Mouse (Mus musculus) adrenal gland, postnatal 36 days (tissue): Measurements from ENCODE around the gene Rassf4. TPM values are rescaled to one million over a fixed set of nuclear protein-coding genes. Genes with fewer than 3 reads are reported as not detected.

ENCODE experiments used
- DNase-seq, 2 experiments: peaks; one replicate each; pipeline ENCODE4 v3.0.0; 2021; ENCODE audit warnings: mixed read lengths in 1 of 2
- total RNA-seq, 2 experiments: library from RNA; stranded (reverse); gene quantifications; 2 replicates each; pipeline ENCODE4 v1.2.3; 2021

The Rassf4 gene
- total RNA-seq, 2 experiments from 2014 or later = 2.8 to 4.7 TPM

DNA sequence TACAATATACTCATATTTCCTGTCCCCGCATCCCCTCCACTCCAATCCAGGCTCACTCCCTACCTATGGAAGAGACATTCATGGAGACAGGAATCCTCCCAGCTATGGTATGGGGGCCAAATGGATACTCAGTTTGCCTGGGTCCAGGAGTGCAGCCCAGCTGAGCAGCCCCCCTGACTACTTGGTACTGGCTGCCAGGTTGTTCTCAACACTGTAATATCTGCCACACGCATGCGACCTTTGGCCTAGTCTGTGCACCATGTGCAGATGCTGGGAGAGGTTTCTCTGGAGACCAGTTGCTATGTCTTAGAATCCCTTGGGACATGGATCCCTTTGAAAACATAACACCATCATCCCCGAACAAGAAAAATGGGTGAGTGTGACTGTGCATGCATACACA lies 2.0 kb downstream of the Rassf4 start:
- no peak for DNase-seq

DNA sequence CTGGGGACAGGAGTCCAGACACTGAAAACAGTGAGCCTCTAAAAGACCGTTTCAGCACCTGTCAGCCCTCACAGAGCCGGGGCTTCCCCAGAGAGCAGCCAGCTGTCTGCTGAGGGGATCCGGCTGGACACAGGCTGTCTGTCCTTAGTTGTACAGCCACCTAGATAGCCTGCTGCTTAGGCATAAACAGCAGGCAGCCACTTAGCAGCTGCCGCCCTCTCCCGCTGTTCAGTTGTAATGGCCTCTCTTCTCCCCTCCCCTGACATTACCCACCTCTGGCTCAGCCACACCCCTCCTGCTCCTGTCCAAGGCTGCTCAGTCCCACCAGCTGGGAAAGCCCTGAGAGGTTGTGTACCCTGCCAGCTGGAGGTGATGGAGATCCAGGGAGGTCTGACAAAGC lies 2.7 kb downstream of the Rassf4 start:
- no peak for DNase-seq

DNA sequence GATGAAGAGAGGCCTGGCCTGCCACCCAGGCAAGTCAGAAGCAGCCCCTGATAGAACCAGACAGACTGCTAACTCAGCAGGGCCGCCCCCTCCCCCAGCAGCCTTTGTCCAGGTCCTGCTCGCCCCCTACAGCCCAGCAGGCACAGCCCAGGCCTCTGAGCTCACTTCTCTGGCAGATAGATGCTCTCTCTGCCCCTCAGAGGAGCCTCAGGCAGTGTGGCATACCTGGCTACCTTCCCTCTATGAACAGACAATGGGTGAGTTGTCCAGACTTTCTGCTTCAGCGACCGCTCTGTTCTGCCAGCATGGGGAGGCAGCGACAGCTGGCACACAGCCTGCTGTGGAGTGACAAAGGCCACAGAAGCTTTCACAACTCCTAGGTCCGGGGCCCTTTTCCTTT lies 3.6 kb downstream of the Rassf4 start:
- peak; percentile 41 to 47 for DNase-seq

DNA sequence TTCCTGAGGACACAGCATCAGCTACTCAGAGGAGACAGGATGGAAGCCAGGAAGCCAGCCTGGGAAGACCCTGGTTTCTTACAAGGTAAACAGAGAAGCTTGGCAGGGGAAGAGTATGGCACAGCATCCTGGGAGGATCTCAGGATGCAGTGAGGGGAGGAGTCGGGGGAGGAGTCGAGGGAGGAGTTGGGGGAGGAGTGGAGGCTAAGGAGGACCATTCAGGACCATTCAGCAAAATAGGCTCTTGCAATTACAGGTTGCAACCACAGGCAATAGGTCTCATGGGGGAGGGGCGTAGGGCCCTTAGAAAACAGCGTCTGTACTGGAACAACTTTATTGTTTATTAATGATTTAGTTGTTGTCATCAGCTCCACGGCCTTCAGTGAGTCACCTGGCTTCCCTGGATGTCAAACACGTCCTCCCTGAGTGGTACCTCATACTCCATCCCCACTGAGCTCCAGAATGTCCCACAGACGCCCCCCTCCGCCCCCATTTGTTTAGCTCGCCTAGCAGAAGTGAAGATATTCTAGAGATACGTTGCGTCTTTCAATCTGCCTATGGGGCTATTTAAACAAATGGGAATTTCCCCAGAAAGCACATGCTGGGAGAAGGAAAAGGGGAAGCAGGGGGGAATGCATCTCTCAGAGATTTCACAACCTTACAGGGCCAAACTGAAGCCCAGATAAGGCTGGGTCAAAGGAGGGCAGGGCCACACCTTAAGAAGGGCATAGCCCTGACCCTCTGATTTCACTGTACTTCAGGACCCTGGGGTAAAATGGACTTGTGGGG lies 4.9 kb downstream of the Rassf4 start:
- peak in 1 of 2 experiments; percentile 26 for DNase-seq

DNA sequence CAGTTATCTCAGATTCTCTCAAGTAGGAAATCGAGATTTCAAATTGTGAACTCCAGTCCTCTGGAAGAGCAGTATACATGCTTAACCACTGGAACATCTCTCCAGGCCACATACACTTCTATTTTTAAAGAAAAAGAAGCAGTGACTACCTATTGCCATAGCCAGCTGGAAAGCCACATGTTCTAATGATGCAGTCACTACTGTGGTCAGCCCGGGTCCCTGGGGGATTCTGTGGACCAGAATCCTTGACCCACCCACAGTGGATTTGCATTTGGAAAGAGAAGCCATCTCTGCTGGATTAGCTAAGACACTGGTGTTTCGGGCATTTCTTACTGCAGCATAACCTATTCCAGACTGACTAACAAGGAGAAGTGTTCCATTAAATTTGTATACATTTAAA lies 6.4 kb downstream of the Rassf4 start:
- no peak for DNase-seq

DNA sequence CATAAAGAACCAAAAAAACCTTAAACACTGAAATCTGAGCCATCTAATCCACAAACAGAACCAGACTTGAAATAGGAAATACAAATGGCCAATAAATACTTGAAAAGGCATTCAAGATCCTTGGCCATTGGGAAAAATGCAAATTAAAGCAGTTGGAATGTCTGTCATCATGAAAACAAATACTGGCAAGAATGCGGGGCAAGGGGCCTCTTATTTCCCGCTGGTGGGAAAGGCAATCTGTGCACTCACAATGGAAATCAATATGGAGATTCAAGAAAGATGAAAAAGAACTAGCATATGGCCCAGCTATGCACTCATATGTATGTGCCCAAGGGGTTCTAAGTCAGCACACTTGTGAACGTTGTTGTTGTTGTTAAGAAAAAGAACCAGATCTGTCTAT lies 6.9 kb downstream of the Rassf4 start:
- no peak for DNase-seq

DNA sequence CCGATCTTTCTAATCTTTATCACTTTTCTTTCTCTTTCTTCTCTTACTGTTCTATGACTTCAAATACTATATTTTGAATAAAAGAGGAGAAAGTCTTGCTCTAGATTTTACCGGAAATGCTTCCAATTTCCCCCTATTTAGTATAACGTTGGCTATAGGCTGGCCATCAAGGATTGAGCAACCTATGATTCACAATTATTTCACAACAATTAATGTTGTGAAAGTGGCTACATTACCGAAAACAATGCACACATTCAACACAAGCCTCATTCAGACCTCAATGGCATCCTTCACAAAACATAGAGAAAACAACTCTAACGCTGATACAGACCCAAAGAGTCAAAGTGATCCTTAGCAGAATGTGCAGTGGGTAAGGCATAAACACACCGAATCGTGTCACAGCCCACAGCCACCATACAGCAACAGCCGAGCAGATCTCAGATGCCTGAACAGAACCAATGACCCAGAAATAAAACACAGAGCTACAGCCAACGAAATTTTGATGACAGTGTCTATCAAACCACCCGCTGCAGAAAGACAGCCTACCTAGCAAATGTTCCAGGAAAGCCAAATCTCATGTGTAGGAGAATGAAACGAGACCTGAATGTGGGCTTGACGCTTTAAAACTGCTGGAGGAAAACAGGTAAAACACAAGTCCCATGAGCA lies 7.5 kb downstream of the Rassf4 start:
- no peak for DNase-seq

DNA sequence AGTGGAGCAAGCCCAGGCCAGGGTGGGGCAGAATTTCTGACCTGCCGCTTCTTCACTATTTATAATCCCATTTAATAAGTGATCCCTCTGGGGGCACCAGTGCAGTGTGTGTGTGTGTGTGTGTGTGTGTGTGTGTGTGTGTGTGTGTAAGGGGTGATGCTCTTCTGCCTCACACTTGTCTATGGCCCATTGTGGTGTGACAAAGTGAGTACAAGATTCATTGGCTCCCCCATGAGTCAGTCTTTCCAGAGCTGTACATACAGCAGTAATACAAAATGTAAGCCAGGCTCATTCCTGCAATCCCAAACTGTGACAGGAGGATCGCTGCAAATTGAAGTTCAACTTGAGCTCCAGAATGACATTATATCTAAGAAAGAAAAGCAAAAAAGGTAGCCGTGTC lies 8.9 kb downstream of the Rassf4 start:
- DNase-seq = no peak

DNA sequence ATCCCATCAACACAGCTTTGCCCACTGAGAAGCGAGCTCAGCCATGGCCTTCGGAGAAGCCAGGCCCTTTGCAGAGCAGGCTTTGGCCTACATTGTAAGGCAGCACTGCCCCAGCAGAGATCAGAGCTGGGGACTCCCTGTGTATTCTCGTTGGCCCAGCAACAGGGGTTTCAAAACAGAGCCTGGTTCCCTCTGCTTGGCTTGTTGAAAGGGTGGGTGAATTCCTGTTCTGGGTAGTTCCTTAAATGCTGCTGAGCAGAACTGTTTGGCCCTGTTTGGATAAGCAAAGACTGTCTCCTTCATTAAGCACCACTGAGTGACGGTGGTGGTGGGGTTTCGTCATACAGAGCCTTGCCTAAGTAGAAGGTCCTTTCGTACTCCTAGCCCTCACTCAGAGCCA lies 9.7 kb downstream of the Rassf4 start:
- no peak for DNase-seq

DNA sequence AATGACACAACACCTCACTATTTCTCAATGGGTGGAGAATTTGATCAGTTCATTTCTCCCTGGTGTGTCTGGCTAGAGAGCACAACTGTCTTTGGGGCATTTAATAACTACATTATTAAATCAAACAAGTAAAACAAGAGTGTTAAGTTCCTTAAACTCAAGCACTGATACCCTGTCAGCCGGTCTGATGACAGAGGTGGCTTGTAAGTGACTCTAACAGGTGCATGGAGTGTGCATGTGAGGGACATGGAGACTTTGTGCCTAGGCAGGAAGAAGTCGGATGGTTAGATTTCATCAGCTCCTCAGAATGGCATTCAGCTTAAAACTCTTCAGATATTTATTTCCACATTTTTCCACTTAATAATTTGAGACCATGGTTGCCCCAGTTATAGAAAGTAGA lies 10.4 kb downstream of the Rassf4 start:
- no peak for DNase-seq

DNA sequence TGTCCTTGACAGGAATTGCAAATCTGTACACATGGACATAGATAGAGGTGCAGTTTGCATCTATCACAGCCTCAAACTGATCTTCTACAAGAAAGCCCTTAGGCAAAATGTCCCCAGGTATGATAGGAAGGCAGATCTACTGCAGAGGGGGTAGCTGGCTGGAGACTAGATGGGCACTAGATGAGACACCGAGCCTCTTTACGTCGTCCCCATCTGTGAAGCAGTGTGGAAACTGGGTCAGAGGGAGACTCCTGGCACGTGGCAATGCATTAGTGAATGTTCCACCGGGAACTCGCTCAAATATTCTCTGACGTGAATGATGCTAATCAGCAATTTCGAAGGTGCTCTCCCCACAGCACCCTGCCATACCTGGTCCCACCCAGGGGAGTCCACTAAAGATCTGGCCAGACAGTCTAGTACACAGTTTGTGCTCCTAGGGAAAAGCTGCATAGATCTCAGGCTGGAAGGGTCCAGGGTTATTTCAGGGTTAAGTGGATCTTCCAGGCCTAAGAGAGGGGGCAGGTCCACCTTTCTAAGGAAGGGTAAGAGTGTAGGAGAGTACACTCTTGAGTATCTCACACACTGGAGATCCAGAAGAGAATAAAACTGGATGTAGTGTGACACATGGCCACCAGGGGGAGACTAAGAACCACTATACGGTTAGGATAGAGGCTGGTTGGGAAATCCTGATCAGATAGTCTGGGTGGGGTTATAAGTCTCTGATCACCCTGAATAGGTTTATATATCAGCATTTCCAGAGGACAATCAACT lies 19.9 kb downstream of the Rassf4 start:
- peak; percentile 40 to 64 for DNase-seq

DNA sequence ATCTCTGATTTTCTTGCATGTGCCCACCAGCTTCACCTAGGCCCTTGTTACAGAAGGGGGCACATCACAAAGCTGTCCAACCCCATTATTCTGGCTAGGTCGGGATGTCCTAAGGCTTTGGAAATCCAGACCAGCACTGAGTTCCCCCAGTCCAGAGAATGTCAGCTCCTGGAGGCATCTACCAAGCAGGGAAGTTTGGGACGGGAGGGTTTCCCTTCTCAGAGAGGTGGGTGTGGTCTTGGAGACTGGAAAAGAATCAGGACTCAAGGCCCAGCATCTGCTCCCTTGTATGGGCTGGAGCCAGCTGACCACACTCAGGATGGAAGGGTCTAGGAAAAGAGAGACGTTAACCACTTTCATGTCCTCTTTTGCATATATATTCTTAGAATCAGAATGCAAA lies 20.6 kb downstream of the Rassf4 start:
- DNase-seq = no peak

DNA sequence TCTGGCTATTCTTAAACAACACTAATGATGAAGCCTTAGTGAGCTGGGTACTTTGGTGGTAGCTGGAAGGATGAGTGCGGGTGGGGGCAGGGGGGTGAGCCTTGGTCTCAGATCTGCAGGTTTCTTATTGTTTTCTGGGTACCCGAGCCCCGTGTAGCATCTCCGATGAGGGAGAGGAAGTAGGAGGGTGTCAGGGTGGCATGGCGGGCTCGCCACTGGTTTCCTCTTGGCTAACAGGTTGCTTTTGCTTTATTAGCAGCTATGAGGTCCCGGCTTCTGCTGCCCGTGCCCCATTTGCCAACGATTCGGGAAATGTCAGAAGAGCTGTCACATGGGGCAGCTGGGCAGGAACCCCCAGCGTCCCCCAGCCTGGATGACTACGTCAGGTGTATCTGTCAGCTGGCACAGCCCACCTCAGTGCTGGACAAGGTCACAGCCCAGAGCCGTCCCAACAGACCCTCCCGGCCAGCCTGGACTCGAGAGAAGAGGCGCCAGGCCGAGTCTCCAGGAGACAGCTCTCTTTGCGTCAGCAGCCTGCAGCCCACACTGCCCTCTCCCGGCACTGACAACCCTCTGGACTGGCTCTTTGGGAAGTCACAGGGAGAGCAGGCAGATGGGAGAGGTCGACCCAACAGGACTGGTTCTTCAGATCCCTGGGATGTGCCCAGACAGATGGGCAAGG lies 22.2 kb downstream of the Rassf4 start:
- peak; percentile 55 to 66 for DNase-seq

DNA sequence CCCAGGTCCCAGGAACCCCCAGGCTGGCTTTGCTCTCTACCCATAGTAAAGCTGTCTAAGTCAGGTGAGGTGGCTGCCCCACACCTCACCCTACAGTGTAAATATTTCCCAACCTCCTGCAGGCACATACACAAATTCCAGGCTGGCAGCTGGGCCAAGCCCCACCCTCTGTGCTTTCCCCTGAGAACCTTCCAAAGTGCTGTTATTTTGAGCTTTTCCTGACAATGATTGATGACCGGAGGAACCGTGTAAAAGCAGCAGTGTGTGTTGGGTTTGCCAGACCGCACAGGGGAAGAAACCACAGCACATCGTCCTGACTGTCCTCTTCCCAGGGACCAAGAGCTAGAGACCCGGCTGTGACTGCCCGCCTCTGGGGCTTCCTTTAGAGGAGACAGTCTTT lies 23.3 kb downstream of the Rassf4 start, which contains the start of gene Depp1:
TSS of gene Depp1 (plus strand) at position 204 of the 400 bp plus-strand sequence.
- DNase-seq = peak; percentile 42 to 73

DNA sequence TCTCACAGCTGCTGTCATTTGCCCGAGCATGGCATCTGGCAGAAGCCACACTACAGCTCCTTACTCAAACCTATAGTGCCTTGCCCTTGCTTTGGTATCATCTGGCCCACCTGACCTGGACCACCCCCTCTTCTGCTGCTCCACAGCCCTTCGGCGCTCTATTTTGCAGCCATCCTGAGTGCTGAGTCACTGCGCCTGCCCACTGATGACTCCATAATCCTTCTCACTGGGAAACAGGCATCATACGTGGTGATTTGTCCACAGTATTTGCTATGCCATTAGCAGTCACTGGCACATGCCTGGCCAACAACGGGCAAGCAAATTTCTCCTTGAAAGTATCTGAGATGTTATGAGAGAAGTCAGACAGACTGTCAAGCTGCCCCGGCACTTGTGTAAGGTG lies 23.9 kb downstream of the Rassf4 start:
- DNase-seq = no peak

DNA sequence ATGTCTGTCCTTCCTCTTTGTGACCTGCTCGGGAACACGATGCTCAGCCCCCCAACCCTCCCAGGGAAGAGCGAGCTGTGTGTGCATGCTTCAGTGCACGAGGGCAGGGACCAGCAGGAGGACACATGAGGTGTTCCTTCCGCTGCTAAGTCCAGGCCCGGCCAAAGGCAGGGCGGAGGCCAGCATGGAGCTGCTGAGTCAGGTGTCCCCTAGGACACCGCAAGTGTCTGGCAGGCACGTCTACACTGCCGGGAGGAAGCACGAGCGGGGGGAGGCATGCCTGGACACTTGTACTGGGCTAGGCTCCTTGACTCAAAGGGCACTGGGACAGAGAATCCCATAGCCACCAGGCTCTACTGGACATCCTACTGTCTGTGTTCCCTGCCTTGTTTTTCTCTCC lies 26.0 kb downstream of the Rassf4 start:
- DNase-seq = peak; percentile 46 to 52

DNA sequence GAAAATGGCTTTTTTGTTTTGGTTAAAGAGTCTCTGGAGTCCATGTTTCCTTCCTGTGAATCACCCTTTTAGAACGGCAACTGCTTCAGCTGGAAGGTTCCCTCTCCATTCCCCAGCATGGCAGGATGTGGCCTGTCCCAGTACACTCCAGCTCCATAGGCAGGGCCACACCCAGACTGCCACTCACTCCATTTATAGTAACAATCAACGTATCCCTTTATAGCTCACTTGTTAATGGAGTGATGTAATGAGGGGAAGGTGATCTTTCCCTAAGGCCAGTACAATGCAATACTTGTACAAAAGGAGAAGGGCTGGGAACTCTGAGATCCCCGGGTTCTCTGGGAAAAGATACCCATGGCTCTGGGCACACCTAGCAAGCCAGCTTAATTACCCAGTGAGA lies 29.4 kb downstream of the Rassf4 start:
- DNase-seq = no peak

DNA sequence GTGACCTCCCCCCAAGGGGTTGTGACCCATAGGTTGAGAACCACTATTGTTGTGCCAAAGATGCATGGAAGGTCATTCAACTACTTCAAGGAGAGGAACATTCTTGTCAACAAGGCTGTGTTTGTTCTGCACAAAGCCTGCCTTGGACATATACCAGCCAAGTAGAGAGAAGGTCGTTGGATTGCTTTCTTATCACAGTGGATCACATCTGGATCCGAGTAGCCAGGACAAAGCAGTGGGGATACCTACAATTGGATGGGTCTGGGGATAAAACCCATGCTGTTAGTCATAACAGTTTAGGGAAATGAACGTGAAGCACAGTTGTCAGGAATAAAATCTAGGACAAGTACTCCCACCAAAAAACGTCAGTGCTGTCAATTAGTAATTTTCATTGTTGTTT lies 29.9 kb downstream of the Rassf4 start:
- no peak for DNase-seq

DNA sequence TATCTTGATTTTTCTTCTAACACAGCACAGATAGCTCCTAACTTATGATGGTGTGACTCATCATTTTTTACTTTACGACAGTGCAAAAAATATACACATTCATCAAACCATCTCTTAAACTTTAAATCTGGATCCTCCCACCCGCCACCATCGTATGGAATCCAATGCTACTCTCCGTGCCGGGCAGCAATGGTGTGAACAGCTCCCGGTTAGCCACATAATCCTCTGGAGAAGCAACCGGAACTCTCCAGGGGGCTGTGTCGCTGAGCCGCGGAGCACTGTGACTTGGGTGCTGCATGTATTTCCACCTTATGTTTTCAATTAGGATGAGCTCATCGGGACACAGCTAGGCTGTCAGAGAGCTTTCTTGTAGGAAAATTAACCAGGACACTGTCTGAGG lies 30.8 kb downstream of the Rassf4 start:
- DNase-seq = no peak

DNA sequence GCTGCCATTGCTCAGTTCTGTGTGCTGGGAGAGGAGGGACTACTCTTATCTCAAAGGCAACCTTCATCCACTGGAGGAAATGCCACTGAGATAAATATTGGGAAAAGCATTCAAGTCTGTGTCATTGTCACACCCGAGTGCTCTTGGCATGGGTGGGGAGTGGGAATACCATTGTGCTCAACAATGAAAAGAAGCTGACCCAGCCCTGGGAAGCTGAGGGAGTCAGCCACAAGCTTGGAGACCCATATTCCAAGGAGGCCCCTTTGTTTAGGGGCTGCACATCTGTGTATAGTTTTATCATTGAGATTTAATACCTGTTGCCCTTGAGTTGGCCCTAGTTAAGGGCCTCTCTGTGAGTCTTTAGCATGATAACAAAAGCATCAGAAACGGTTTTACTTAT lies 34.1 kb downstream of the Rassf4 start:
- no peak for DNase-seq

DNA sequence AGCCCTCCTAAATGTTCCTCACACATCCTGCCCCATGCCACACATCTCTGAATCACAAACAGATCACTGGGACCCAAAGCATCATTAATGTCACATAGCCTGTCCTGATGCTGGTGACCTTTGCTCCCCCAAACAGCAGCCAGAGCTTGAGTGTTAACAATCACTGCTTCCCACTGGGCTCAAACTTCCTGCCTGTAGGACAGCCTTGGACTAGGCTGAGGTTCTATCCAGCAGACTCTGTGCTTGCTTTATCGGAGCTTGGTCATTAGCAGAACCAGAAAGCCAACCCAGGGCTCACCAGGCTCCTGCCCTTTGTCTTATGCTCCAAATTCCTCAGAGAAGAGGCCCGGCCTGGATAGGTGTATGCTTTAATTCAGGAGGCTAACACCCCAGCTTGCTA lies 34.9 kb downstream of the Rassf4 start:
- DNase-seq = no peak

DNA sequence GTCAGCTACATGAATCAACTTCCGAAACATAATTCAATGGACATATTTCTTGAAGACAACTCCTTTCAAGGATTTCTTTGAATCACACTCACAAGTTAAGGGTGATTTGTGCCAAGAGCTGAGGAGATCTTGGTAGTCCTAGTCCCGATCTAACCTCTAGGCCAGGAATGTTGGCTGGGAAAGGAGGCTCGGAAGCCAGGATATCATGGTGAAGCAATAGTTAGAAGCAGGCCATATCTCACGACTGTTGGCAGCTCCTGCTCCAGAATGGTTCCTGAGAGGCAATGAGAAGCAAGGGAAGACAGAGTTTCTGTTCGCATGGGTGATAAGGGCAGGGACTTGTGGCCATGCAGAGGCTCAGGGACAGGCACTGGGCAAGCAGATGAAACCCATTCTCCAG lies 36.3 kb downstream of the Rassf4 start:
- DNase-seq = peak; percentile 20 to 32
